Mouse (Mus musculus) cerebellum, adult 9-11 months (tissue): ENCODE data around the gene Hoxa9.
A peak's percentile ranks its signal among the peaks of the same experiment; 100 is the strongest.

Experiments
- DNase-seq: peaks from one replicate; pipeline ENCODE4 v3.0.0; 2022

The Hoxa9 gene

DNA sequence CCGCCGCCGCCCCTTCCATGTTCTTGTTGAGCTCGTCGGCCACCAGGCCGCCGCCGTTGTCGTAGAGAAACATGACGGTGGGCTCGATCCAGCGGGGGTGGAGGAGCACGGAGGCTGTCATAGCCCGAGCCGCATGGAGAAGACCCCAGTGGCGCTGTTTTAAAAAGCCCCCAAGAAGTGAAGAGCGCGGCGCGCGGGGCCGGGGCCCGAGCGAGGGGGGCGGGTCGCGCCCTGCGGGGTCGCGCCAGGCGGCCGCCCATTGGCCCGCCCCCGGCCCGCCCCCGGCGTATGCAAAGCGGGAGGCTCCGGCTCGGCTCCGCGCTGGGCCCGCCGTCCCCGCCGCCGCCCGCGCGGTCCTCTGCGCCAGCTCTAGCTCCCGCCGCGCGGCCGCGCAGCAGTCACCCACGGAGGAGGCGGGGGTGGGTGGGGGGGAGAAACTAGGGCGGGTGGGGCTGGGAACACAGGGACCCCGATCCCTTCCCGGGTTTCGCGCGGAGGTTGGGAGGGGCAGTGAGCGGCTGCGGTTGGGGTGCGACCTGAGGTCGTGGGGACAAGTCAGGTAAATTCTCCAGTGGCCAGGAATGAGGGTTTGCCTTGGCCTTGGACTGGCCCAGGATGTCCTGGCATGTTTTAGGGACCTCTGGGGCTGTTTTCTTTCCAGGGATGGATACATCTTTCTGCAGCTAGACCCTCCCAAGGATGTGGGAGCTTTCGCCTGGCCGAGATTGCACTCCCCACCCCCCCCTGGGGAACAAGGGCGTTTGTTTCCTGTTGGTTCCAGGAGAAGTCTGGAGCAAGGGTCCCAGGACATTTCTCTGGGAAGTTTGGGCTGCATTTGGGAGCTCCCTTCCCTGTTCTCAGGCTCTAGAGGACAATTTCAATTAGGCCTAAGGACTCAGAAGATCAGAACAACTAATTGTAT is 30.0 kb upstream of the Hoxa9 start, which contains the start of gene Hoxa13:
Gene Hoxa13 (minus strand): TSS at position 227 of the 922 bp plus-strand sequence.
- DNase-seq, result no peak

- DNase-seq, result no peak
These were observed 28.9 kb upstream of the Hoxa9 start for GRCm38 (mm10) chr6:52259811-52260261.

GRCm38 (mm10) chr6:52259081-52259790 is 28.3 kb upstream of the Hoxa9 start:
- DNase-seq, result no peak

- peak; percentile 33 for DNase-seq
These were observed 26.1 kb upstream of the Hoxa9 start for GRCm38 (mm10) chr6:52256956-52257355.

GRCm38 (mm10) chr6:52253511-52254500 is 22.9 kb upstream of the Hoxa9 start:
- no peak for DNase-seq

- no peak for DNase-seq
These were observed 22.0 kb upstream of the Hoxa9 start for GRCm38 (mm10) chr6:52252775-52253376.

- DNase-seq, result no peak
These were observed 21.3 kb upstream of the Hoxa9 start for GRCm38 (mm10) chr6:52252016-52252774.

GRCm38 (mm10) chr6:52251177-52251879 is 20.4 kb upstream of the Hoxa9 start:
- no peak for DNase-seq

- DNase-seq, result no peak
These were observed 18.9 kb upstream of the Hoxa9 start for GRCm38 (mm10) chr6:52249826-52250225.

DNA sequence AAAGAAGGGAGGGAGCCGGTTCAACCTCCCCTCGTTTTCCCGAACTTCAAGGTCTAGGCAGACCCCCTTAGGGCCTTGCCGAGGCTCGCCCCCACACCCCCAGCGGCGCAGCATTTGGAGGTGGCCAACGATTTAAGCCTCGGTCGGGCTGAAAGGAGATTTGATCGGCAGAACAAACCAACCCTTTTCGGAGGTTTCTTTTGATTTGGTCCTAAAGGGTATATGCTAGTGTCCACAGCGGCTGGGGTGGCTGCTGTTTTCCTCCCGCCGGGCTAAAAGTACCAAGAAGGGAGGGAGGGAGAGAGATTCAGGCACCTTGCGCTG is 18.5 kb upstream of the Hoxa9 start:
- no peak for DNase-seq

DNA sequence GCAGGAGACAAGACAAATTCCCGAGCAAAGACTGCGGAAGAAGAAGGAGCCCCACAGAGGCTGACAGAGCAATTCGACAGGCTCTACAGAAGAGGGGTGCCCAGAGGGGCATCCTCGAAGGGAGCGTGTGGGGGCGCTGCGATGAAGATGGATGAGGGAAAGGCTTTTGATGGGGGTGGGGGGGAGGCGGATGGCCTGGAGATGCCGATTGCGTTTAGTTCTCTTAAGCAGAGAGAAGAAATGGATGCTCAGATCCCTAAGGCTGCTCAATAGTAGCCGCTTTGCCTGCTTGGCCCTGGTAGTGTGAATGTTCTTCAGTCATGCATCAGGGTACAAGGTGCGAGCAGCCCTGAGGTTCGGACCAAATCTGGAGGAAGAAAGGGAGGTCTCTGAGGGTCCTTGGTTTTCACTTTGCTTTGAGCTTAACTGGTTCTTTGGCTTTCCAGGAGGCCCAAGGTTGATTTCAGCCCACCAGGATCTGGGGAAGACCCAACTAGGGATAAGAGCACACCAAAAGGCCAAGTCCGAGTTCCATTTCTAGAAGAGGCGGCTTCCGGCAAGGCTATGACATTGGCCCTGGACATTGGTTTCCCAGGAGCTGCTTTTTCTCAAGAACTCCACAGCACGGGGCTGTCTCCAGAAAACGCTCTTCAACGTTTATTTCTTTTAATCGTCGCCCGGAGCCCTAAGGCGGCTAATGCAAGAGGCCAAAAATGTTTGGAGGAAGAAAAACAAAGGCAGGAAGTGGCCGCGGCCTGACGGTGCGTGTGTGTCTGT is 17.9 kb upstream of the Hoxa9 start:
- DNase-seq, result no peak

- no peak for DNase-seq
These were observed 17.1 kb upstream of the Hoxa9 start for GRCm38 (mm10) chr6:52247766-52248637.

GRCm38 (mm10) chr6:52246916-52247315 is 16.0 kb upstream of the Hoxa9 start:
- no peak for DNase-seq

DNA sequence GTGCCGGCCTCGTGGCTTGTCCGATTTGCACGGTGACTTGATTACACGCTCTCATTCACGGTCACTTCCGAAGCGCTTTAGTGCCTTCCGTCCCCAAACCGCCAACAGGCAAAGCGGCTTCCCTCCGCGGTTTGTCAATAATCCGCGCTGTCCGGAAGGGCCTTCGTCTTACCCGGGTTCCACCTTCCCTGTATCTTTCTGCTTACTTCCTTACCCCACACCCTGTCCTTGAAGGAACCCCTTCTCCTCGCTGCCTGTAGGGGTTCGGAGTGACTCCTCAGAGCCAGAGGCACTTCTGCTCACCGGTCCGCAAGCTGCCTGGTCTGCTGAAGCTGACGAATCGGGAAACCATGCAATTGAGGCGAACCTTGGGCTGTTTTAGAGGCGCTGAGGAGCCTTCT is 15.5 kb upstream of the Hoxa9 start:
- no peak for DNase-seq

GRCm38 (mm10) chr6:52245757-52246142 is 14.9 kb upstream of the Hoxa9 start, which contains the start of gene Hoxa11:
Gene Hoxa11 (minus strand): TSS chr6:52245810.
- DNase-seq, result no peak

DNA sequence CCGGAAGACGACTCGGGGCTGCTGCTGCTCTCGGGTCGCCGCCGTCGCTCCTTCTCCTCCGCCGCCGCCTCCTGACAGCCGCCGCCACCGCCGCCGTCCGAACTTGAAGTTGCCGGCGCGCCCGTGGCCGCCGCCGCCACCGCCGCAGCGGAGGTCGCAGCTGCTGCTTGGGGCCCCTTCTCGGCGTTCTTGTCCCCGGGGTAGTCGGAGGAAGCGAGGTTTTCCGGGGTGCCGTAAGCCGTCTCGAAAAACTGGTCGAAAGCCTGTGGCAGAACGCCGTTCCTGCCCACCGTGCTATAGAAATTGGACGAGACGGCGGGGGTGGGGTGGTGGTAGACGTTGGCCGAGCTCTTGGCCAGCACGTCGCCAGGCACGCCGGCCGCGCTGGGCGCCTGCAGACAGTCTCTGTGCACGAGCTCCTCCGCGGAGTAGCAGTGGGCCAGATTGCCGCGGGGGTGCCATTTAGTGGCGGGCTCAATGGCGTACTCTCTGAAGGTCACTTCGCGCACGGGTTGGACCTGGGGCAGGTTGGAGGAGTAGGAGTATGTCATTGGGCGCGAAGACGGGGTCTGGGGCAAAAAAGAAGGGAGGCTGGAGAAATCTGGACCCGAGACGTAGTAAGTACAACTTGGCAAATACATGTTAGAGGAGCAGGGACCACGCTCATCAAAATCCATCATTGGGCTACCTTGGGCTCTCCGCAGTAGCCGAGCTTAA is 14.3 kb upstream of the Hoxa9 start:
- DNase-seq, result no peak

GRCm38 (mm10) chr6:52244471-52245039 is 13.7 kb upstream of the Hoxa9 start:
- DNase-seq, result no peak

DNA sequence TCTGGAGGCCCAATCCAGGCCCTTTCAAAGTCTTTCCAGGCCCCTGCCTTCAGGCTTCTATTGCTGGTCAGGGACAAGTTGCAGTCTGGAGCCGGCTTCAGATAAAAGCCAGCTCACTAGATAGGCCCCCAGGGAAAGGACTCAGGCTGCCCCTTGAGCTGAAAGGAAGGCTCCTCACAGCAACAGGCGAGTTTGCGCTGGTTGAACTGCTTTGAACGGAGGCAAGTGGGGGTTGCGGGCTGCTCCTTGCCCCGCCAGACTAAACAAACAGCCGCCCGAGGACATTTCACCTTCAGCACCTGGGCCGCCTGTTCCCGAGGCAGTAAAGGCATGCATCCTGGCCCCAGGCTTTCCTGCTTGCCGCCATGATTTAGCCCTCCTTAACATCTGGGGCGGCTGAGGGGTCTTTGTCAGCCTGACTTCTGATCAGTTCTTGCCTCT is 12.8 kb upstream of the Hoxa9 start:
- DNase-seq, result no peak
